Mouse (Mus musculus): Measurements from ENCODE around the gene Gna14. TPM values are rescaled to one million over a fixed set of nuclear protein-coding genes. Genes with fewer than 3 reads are reported as not detected.

Gene Gna14
- total RNA-seq, 2 experiments from 2014 or later: 0.36 to 0.68 TPM

DNA sequence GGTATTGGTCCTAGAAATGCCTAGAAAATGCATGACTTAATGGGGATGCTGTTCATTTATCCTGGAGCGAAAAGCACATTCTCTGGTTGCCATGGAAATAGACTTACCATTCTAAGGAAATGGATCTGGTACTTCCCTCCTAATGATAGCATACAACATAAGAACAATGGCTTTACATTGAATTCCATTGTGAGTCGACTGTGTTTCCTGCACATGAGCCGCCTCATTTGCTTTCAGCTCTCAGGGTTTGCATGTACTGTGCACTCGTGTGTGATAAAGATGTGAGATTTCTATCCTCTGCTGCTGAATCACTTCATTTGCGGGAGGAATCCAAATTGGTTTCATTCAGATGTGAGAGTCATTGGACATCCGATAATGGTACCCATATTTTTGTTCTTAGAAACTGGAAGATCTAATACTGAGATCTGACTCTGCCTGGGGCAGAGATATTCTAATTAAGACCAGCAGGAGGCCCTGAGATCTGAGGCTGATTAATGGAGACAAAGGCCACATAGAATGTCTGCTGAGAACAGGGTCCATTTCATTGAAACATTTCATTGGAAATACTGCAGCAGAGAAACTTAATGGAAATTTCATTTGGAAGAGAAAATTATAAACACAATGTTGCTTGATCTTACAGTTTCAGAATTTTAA lies 71.3 kb downstream of the Gna14 start:
- no peak for DNase-seq
- intact Hi-C loops (cut with DNase I): no loop called here

DNA sequence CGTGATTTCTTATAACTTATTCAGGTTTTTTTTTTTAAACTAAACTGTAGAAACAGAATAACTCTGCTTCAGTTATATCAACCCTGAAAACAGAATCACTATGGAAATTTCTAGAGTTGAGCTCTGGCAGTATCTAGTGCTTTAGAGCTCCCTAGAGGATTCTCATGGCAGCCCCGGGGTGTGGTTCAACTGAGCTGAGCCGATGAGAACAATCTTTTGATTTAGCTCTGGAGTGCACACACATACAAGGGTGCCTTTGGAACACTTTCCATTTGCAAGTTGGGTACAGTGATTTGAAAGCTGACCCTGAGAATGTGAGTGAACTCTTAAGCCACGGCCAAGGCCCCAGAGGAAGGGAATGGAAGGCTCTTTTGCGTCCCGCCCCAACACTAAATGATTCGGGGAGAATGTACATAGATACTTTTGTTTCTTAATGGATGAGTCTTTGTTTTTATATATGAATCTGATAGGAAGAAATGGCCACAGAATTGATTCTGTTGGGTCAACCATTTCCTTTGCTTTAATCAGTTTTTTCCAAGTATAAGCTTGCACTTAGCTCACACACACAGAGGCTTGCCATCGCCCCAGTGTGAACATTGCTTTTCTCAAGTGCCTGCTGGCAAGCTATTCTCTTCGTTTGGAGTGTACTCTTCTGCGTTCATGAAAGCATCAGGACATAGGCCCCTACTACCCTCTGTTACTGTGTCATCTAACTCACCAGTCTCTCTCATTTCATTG lies 75.0 kb downstream of the Gna14 start:
- DNase-seq: no peak
- intact Hi-C loops (cut with DNase I): no loop called here

DNA sequence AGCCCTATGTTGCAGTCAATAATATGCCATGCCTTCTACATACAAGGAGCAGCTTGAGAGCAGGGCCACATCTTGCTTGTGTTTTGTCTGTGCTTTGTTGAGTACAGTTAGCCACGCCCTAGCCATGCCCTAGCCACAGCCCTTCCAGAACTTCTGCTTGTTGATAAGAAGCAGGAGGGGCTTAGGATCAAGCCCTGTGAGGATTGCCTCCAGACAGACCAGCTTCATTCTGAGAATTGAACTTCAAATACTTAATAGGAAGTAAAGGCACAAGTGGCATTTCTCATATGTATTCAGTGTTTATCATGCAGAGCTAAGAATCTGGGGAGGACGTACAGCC lies 75.5 kb downstream of the Gna14 start:
- DNase-seq: no peak
- intact Hi-C loops (cut with DNase I): no loop called here

DNA sequence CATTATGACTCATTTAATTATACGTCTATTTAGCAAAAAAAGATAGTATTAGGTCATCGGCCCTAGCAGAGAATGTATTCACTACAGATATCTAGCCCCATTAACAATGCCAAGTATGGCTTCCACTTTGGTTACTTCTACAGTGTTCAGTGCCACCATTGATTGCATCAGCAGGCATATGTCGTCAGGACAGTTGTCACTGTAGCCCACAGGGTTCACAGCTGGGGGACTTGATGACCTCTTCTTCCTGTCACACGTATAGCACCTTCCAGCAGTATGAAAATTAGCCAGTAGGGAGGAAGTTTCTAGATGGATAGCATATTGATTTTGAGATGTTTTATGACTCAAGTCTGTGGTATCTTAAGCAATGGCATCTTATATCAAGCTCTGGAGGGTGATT lies 78.6 kb downstream of the Gna14 start:
- intact Hi-C loops (cut with DNase I): no loop called here
- DNase-seq: no peak

GRCm38 (mm10) chr19:16518569-16518968 lies 83.0 kb downstream of the Gna14 start:
- no peak for DNase-seq
- intact Hi-C loops (cut with DNase I): no loop called here

GRCm38 (mm10) chr19:16520608-16521007 lies 85.0 kb downstream of the Gna14 start:
- intact Hi-C loops (cut with DNase I): no loop called here

GRCm38 (mm10) chr19:16526302-16526880 lies 90.8 kb downstream of the Gna14 start:
- no peak for DNase-seq
- intact Hi-C loops (cut with DNase I): no loop called here

More at GRCm38 (mm10) chr19:16520608-16521007, 85.0 kb downstream of the Gna14 start:
- DNase-seq: no peak

DNA sequence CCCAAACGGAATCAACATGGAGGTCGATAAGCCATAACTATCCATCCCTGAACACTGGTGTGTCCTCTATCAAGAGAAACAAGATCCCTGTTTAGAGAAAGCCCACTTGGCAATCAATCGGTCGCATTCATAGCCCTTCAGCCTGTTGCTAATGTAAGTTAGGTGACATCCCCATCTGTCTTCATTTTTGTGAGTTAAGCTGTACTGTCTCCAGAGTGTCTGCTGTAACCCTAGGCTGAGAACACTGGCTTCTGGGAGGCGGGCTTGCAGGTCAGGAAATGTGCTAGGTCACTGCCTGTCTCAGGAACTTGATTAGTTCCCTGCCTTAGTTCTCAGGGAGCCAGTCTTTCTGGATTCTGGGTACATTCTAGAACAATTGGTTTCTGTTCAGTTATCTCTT lies 91.5 kb downstream of the Gna14 start:
- no peak for DNase-seq
- intact Hi-C loops (cut with DNase I): no loop called here

GRCm38 (mm10) chr19:16528225-16528828 lies 92.8 kb downstream of the Gna14 start:
- intact Hi-C loops (cut with DNase I): no loop called here
- no peak for DNase-seq

GRCm38 (mm10) chr19:16529293-16529920 lies 93.8 kb downstream of the Gna14 start:
- intact Hi-C loops (cut with DNase I): no loop called here
- DNase-seq: no peak

DNA sequence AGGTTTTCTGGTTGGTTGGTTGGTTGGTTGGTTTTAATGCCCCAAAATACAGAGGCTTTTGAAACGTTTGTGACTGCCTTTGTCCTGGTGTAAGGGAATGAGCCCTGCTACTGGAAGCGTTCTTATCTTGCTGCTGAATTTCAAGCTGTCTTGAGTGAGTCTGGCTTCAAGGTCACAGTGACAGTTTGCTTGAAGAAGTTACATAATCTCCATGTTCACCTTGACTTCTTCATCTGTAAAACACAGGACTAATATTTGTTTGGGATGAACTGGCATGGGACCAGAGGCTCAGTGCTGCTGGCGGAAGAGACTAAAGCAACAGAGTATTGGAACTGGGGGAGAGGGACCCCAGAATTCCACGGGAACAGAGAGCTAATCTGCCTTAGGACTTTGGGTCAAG lies 94.4 kb downstream of the Gna14 start:
- no peak for DNase-seq
- intact Hi-C loops (cut with DNase I): no loop called here

GRCm38 (mm10) chr19:16534311-16534710 lies 98.7 kb downstream of the Gna14 start:
- intact Hi-C loops (cut with DNase I): no loop called here
- no peak for DNase-seq

GRCm38 (mm10) chr19:16538416-16538815 lies 102.9 kb downstream of the Gna14 start:
- intact Hi-C loops (cut with DNase I): no loop called here
- DNase-seq: no peak

- intact Hi-C loops (cut with DNase I): no loop called here
- DNase-seq: no peak
These were observed 108.1 kb downstream of the Gna14 start for GRCm38 (mm10) chr19:16543688-16544087.

DNA sequence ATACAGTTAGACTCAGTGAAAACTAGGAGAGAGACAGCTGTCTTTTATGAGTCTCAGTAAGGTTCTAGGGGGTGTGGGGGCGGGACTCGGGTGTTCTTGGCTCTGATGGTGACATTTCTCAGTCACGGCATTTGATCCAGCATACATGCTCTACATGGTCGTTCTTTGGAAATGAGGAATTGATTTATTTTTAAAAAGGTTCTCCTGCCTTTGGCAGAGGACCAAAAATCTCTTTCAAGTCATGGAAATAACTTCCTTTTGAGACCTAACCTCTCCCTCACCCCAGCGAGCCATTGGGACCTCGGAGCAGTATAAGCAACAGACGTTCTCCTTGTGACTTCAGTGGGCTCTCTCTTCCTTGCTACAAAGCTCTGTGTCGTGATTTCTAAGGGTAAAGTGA lies 121.4 kb downstream of the Gna14 start:
- no peak for DNase-seq
- intact Hi-C loops (cut with DNase I): no loop called here

- no peak for DNase-seq
- intact Hi-C loops (cut with DNase I): no loop called here
These were observed 122.4 kb downstream of the Gna14 start for GRCm38 (mm10) chr19:16557971-16558370.

- intact Hi-C loops (cut with DNase I): no loop called here
- no peak for DNase-seq
These were observed 123.0 kb downstream of the Gna14 start for GRCm38 (mm10) chr19:16558570-16558969.

- intact Hi-C loops (cut with DNase I): no loop called here
- DNase-seq: no peak
These were observed 123.8 kb downstream of the Gna14 start for GRCm38 (mm10) chr19:16559243-16559896.

DNA sequence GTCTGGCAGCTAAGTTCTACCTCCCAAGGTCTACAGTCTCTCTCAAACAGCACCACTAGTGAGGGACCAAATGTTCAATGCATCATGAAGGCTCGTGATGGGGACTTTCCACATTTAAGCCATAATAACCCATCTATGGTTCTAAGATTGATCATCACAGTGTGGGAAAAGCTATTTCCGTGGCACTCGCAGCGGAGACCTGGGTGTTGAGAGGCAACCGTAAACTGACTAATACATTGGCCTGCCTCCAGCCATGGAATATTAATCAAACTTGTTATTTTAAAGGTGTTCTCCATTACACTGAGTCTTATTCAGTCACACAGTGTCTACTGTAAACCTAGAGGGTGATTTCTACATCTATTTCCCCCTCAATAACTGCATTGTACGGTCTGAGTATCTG lies 127.1 kb downstream of the Gna14 start:
- intact Hi-C loops (cut with DNase I): no loop called here
- DNase-seq: no peak

DNA sequence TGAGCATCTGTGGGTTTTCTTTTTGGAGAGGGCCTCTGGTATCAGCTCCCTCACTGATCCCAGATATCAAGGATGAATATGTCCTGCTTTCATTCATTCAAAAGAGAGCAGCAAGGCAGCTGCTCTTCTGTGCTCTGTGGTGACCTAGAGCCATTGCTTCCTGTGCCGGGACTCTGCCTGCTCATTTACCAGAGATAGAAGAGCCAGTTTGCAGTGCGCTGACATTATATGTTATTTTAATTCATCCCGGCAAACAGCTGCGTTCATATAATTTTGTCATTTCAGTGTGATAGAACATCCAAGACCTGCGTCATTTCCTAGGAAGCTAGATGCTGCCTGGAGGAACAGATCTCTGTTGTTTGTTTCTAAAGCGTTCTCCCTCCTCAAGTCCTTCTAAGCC lies 141.2 kb downstream of the Gna14 start:
- DNase-seq: no peak
- intact Hi-C loops (cut with DNase I): no loop called here
